Mouse (Mus musculus) heart, embryonic 12.5 days (tissue): ENCODE results near the gene Prickle1. TPM values are rescaled to one million over a fixed set of nuclear protein-coding genes. Genes with fewer than 3 reads are reported as not detected.

ENCODE experiments used
- ATAC-seq: fragments of 200-750 bp; cut with Nextera tagmentation; 2 replicates; pipeline ENCODE4 v1.8.0; 2017; ENCODE audit warnings: moderate TSS enrichment, moderate library complexity; ENCODE audit not compliant: insufficient number of reproducible peaks, low FRiP score
- H3K27ac ChIP-seq: fragments of 300-500 bp; sonication (generic); 2 replicates; pipeline ENCODE4 v1.5.1; 2016; ENCODE audit warnings: mild to moderate bottlenecking, moderate library complexity; ENCODE audit not compliant: poor library complexity, severe bottlenecking
- H3K27me3 ChIP-seq: fragments of 300-500 bp; sonication (generic); replicated peaks from 2 replicates; pipeline ENCODE4 v1.6.1; 2016; ENCODE audit warnings: mild to moderate bottlenecking, moderate library complexity
- H3K36me3 ChIP-seq: fragments of 300-500 bp; sonication (generic); 2 replicates; pipeline ENCODE4 v1.6.1; 2016; ENCODE audit warnings: mild to moderate bottlenecking, moderate library complexity
- H3K4me1 ChIP-seq: fragments of 300-500 bp; sonication (generic); replicated peaks from 2 replicates; pipeline ENCODE4 v1.6.1; 2016; ENCODE audit warnings: mild to moderate bottlenecking
- H3K4me2 ChIP-seq: fragments of 300-500 bp; sonication (generic); 2 replicates; pipeline ENCODE4 v1.6.1; 2016; ENCODE audit warnings: mild to moderate bottlenecking, moderate library complexity
- H3K4me3 ChIP-seq: fragments of 300-500 bp; sonication (generic); 2 replicates; pipeline ENCODE4 v1.5.1; 2016; ENCODE audit warnings: mild to moderate bottlenecking
- H3K9ac ChIP-seq: fragments of 300-500 bp; sonication (generic); 2 replicates; pipeline ENCODE4 v1.6.1; 2016; ENCODE audit warnings: mild to moderate bottlenecking, moderate library complexity
- H3K9me3 ChIP-seq: fragments of 300-500 bp; sonication (generic); replicated peaks from 2 replicates; pipeline ENCODE4 v1.6.1; 2016; ENCODE audit warnings: mild to moderate bottlenecking, moderate library complexity
- WGBS: fragments of 180-500 bp; shearing (Covaris S2); methylation state at CpG from one replicate; pipeline ENCODE4 v1.1.7; 2016; 5-methylcytosine and 5-hydroxymethylcytosine counted together
- polyA plus RNA-seq: library from polyadenylated mRNA; unstranded; fragments of >200 nt; fragmentation: Nextera tagmentation; extraction: Ambion mirVana; gene quantifications from 2 replicates; pipeline ENCODE4 v1.2.1, GENCODE M21; 2016

Prickle1 gene
- polyA plus RNA-seq, 1 experiment from 2014 or later = 42.2 TPM

DNA sequence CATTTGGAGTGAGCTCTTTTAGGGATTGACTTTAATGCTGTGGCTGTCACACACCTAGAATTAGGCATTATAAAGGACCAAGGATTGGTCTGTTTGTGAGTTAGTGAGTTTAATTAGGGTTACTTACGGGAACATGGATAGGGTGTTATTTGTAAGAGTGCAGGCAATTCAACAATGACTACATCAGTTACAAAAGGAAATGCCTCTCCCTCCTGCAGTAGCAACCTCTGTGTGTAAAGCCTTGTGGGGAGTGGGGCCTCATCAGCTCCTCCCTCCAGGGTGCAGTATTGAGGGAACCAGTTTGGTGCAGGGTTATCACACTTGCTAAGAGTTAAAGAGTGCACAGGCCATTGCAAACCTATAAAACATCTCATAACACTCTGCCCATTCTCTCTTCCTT, 123.6 kb downstream of the Prickle1 start:
- H3K27ac ChIP-seq = no peak overlapping the region
- WGBS = 81% methylated on average over 1 of the region's 1 CpGs
- no peaks in the 10 kb centered on the region for H3K9me3 ChIP-seq
- no peak overlapping the region for H3K9ac ChIP-seq
- H3K36me3 ChIP-seq = no peaks in the 10 kb centered on the region
- no peak overlapping the region for H3K4me2 ChIP-seq
- no peak for ATAC-seq
- H3K27me3 ChIP-seq = no peaks in the 10 kb centered on the region
- H3K4me1 ChIP-seq = peaks cover 30% of the 10 kb centered on the region
- H3K4me3 ChIP-seq = no peak overlapping the region

DNA sequence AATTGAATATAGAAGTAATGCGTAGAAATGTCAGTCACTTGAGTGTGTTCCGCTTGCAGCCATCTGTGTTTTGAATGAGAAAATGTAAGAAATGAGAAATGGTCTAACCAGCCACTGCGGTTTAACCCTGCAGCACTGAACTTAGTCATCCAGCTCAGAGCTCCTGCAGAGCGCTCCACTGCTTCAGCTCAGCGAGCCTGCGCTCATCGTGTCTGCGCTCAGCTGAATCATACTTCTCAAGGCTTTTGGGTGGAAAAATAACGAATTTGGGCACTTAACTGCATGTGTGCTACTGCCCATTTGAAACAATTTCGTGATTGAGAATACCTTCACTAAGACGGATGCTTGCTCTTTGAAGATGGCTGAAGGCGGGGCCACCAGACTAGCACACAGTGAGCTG, 124.0 kb downstream of the Prickle1 start:
- no peak overlapping the region for H3K27ac ChIP-seq
- H3K9ac ChIP-seq = no peak overlapping the region
- no peak overlapping the region for H3K4me2 ChIP-seq
- H3K27me3 ChIP-seq = no peaks in the 10 kb centered on the region
- H3K9me3 ChIP-seq = no peaks in the 10 kb centered on the region
- no peaks in the 10 kb centered on the region for H3K36me3 ChIP-seq
- H3K4me1 ChIP-seq = peaks cover 30% of the 10 kb centered on the region
- H3K4me3 ChIP-seq = no peak overlapping the region
- WGBS = 83% methylated on average over 12 of the region's 12 CpGs
- no peak for ATAC-seq

DNA sequence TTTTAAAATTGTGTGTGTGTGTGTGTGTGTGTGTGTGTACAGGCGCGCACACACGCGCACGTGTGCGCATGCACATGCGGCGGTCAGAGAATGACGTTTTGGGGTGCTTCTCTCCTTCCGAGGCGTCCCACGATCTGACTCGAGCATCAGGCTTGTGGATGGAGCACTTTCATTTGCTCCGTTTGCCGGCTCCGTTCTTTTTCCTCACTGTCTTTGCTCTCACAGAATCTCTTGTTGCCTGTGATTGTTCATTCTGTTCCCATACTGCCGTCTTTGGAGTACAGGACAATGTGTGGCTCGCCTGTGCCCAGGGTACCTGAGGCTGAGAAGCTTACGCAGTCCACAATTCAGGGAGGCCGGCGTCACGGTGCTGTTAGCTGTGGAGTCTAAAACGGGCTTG, 134.6 kb downstream of the Prickle1 start:
- Histone ChIP-seq H3K36me3 (peaks cover 29% of the 10 kb centered on the region), H3K4me1 (no peaks in the 10 kb centered on the region), H3K4me3 (no peak overlapping the region), H3K27me3 (no peaks in the 10 kb centered on the region), H3K27ac (no peak overlapping the region), H3K4me2 (no peak overlapping the region), H3K9me3 (no peaks in the 10 kb centered on the region), H3K9ac (no peak overlapping the region)
- 94% methylated on average over 23 of the region's 23 CpGs for WGBS
- no peak for ATAC-seq

DNA sequence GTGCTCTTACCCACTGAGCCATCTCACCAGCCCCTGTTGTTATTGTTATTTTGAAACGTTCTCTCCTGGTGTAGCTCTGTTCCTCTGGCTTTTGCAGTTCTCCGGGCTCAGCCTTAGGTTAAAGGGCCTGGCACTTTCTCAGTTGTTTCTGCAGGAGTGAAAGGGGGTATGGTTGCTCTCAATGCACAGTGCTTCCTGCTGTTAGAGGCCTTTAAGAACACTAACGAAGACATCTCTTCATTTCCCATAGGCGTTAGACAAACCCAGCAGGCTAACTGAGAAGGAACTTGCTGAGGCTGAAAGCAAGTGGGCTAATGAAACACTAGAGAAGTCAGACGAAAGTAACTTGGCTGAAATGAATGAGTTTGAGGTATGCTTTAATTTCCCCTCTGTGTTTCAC, 136.3 kb downstream of the Prickle1 start:
- H3K9me3 ChIP-seq = no peaks in the 10 kb centered on the region
- no peaks in the 10 kb centered on the region for H3K27me3 ChIP-seq
- ATAC-seq = no peak
- H3K36me3 ChIP-seq = peaks cover 17% of the 10 kb centered on the region
- H3K4me2 ChIP-seq = no peak overlapping the region
- WGBS = 79% methylated on average over 5 of the region's 5 CpGs
- H3K9ac ChIP-seq = no peak overlapping the region
- no peak overlapping the region for H3K4me3 ChIP-seq
- H3K4me1 ChIP-seq = peaks cover 3% of the 10 kb centered on the region; the same call in 1 of the 2 replicates
- H3K27ac ChIP-seq = no peak overlapping the region

DNA sequence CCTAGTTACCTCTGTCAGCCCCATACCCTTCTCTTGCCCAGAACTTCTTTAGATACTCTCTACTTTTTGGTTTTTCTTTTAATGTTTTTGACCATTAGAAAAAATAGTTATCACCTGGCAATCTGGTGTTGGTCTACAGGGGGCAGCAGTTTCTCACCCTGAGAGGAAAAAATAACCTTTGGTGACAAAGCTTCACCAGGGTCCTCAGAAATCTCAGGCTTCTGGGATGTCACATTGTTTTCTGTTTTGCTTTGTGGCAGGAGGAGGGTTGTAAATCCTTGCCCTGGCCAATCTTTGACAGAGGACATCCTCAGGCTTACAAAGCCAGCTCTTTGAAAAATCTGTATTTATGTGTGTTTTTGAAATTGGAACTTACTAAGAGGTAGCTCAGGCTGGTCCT, 139.7 kb downstream of the Prickle1 start:
- H3K27ac ChIP-seq = no peak overlapping the region
- H3K27me3 ChIP-seq = no peaks in the 10 kb centered on the region
- peaks cover 7% of the 10 kb centered on the region; the same call in 1 of the 2 replicates for H3K4me1 ChIP-seq
- H3K4me3 ChIP-seq = no peak overlapping the region
- H3K9ac ChIP-seq = no peak overlapping the region
- no peaks in the 10 kb centered on the region for H3K9me3 ChIP-seq
- H3K36me3 ChIP-seq = peaks cover 11% of the 10 kb centered on the region
- H3K4me2 ChIP-seq = no peak overlapping the region
- ATAC-seq = no peak

DNA sequence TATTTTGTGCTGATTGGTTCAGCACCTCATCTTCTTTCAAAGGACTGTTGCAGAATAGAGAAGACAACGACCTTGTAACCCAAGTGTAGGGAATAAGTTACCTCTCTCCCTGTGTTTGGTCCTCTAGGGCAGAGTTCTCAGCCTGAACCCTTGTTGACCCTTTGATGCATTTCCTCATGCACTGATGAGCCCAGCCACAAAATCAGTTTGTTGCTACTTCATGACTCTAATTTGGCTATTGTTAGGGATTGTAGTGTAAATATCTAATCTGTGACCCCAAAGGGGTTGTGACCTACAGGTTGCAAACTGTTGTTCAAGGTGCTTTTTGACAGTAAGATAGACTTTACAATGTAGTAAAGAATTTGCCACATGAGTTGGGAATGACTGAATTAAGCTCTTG, 142.4 kb downstream of the Prickle1 start:
- H3K9me3 ChIP-seq = no peaks in the 10 kb centered on the region
- H3K4me2 ChIP-seq = no peak overlapping the region
- no peak for ATAC-seq
- H3K27ac ChIP-seq = no peak overlapping the region
- H3K4me1 ChIP-seq = peaks cover 15% of the 10 kb centered on the region; the same call in 1 of the 2 replicates
- H3K4me3 ChIP-seq = no peak overlapping the region
- H3K27me3 ChIP-seq = no peaks in the 10 kb centered on the region
- H3K9ac ChIP-seq = no peak overlapping the region
- WGBS = 72% methylated on average over 1 of the region's 1 CpGs
- peaks cover 6% of the 10 kb centered on the region; the same call in 1 of the 2 replicates for H3K36me3 ChIP-seq

Other genes with a start within 250 kb of the Prickle1 start
- gene Zcrb1, start 197.6 kb downstream of the Prickle1 start, polyA plus RNA-seq = 124 and 135 TPM in 2 replicates
- gene Pphln1, start 197.5 kb downstream of the Prickle1 start, polyA plus RNA-seq = 52.1 TPM in 2 replicates